Mouse (Mus musculus) kidney, embryonic 15.5 days (tissue): ENCODE data around the gene Spata2. TPM values are rescaled to one million over a fixed set of nuclear protein-coding genes. Genes with fewer than 3 reads are reported as not detected.

Experiments
- ATAC-seq: fragments of 200-750 bp; cut with Nextera tagmentation; replicated peaks from 2 replicates; pipeline ENCODE4 v1.8.0; 2017; ENCODE audit warnings: moderate TSS enrichment; ENCODE audit not compliant: low FRiP score
- H3K27ac ChIP-seq: fragments of 300-500 bp; sonication (generic); 2 replicates; pipeline ENCODE4 v1.5.1; 2015; ENCODE audit warnings: mild to moderate bottlenecking, inconsistent platforms
- H3K27me3 ChIP-seq: fragments of 300-500 bp; sonication (generic); 2 replicates; pipeline ENCODE4 v1.6.1; 2015; ENCODE audit warnings: inconsistent platforms
- H3K36me3 ChIP-seq: fragments of 300-500 bp; sonication (generic); 2 replicates; pipeline ENCODE4 v1.6.1; 2015; ENCODE audit warnings: inconsistent platforms
- H3K4me1 ChIP-seq: fragments of 300-500 bp; sonication (generic); 2 replicates; pipeline ENCODE4 v1.6.1; 2015; ENCODE audit warnings: inconsistent platforms
- H3K4me2 ChIP-seq: fragments of 300-500 bp; sonication (generic); 2 replicates; pipeline ENCODE4 v1.6.1; 2015; ENCODE audit warnings: moderate library complexity, mild to moderate bottlenecking, inconsistent platforms
- H3K4me3 ChIP-seq: fragments of 300-500 bp; sonication (generic); replicated peaks from 2 replicates; pipeline ENCODE4 v1.5.1; 2015; ENCODE audit warnings: mild to moderate bottlenecking, inconsistent platforms
- H3K9ac ChIP-seq: fragments of 300-500 bp; sonication (generic); 2 replicates; pipeline ENCODE4 v1.6.1; 2015; ENCODE audit warnings: mild to moderate bottlenecking, inconsistent platforms
- H3K9me3 ChIP-seq: fragments of 300-500 bp; sonication (generic); replicated peaks from 2 replicates; pipeline ENCODE4 v1.6.1; 2016; ENCODE audit warnings: inconsistent platforms
- WGBS: fragments of 180-500 bp; shearing (Covaris S2); methylation state at CpG from one replicate; pipeline ENCODE4 v1.1.7; 2015; ENCODE audit warnings: mixed read lengths; 5-methylcytosine and 5-hydroxymethylcytosine counted together
- polyA plus RNA-seq: library from polyadenylated mRNA; unstranded; fragments of >200 nt; fragmentation: Nextera tagmentation; extraction: Ambion mirVana; gene quantifications from 2 replicates; pipeline ENCODE4 v1.2.1, GENCODE M21; 2015

Spata2 gene
- polyA plus RNA-seq, 1 experiment from 2014 or later, result 17.8 TPM

DNA sequence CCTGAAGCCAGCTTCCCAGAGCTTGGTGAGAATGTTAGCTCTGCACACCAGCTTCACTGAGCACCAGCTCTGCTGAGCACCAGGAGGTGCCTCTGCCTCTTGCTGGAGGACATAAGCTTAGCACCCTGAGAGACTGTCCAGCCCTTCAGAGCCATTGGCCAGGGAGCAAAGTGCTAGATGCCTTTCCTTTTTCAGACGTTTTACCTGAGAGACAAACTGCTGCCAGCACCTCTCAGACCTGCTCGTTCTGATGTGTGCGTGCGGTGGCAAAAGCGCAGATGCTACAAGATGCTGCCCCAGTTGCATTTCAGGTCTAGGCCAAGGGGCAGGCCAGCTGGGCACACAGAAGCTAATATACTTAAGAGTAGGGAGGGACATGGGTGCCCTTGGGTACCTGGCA, 17.1 kb downstream of the Spata2 start:
- H3K4me1 ChIP-seq, result peaks cover 20% of the 10 kb centered on the region
- no peaks in the 10 kb centered on the region for H3K9me3 ChIP-seq
- H3K4me2 ChIP-seq, result no peak overlapping the region
- H3K36me3 ChIP-seq, result peaks cover 54% of the 10 kb centered on the region
- H3K27ac ChIP-seq, result peak overlapping the region; percentile 79
- 81% methylated on average over 5 of the region's 5 CpGs for WGBS
- H3K4me3 ChIP-seq, result no peak overlapping the region
- ATAC-seq, result no peak
- no peak overlapping the region for H3K9ac ChIP-seq
- no peaks in the 10 kb centered on the region for H3K27me3 ChIP-seq

GRCm38 (mm10) chr2:167474218-167474617, 18.5 kb downstream of the Spata2 start:
- Histone ChIP-seq H3K4me1 (peaks cover 20% of the 10 kb centered on the region), H3K27me3 (no peaks in the 10 kb centered on the region), H3K9me3 (no peaks in the 10 kb centered on the region), H3K4me3 (no peak overlapping the region), H3K36me3 (peaks cover 62% of the 10 kb centered on the region), H3K4me2 (no peak overlapping the region), H3K27ac (no peak overlapping the region), H3K9ac (no peak overlapping the region)
- WGBS, result 88% methylated on average over 6 of the region's 6 CpGs
- no peak for ATAC-seq

- Histone ChIP-seq H3K9ac (no peak overlapping the region), H3K4me1 (peaks cover 14% of the 10 kb centered on the region), H3K27me3 (no peaks in the 10 kb centered on the region), H3K9me3 (no peaks in the 10 kb centered on the region), H3K36me3 (peaks cover 77% of the 10 kb centered on the region), H3K27ac (no peak overlapping the region), H3K4me2 (no peak overlapping the region), H3K4me3 (no peak overlapping the region)
- 84% methylated on average over 6 of the region's 6 CpGs for WGBS
- no peak for ATAC-seq
These were observed 21.1 kb downstream of the Spata2 start for GRCm38 (mm10) chr2:167471585-167471984.

DNA sequence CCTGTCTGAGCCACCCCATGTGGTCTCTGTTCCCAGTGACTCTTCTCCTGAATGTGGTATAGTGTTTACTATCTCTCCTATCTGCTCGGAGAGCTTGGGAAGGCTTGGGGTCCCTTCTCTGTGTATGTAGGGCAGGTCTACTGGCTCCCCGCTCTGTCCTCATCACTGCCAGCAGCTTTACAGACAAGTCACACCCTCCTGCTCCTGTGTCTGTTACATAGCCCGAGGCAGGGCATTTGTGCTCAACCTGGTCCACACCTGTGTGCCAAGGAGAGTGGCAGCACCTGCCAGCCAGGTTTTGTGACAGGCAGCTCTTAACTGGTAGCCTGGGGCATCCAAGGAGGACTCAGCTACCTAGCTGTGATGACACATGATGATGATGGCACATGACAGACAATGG, 22.1 kb downstream of the Spata2 start:
- Histone ChIP-seq H3K9me3 (no peaks in the 10 kb centered on the region), H3K4me2 (no peak overlapping the region), H3K27ac (no peak overlapping the region), H3K36me3 (peaks cover 86% of the 10 kb centered on the region), H3K9ac (no peak overlapping the region), H3K4me3 (no peak overlapping the region), H3K4me1 (peaks cover 5% of the 10 kb centered on the region), H3K27me3 (no peaks in the 10 kb centered on the region)
- 92% methylated on average over 3 of the region's 3 CpGs for WGBS
- ATAC-seq, result no peak

GRCm38 (mm10) chr2:167468444-167468843, 24.2 kb downstream of the Spata2 start:
- Histone ChIP-seq H3K4me2 (no peak overlapping the region), H3K27me3 (no peaks in the 10 kb centered on the region), H3K9me3 (no peaks in the 10 kb centered on the region), H3K9ac (no peak overlapping the region), H3K36me3 (peaks cover 83% of the 10 kb centered on the region), H3K4me3 (no peak overlapping the region), H3K27ac (no peak overlapping the region), H3K4me1 (peaks cover 2% of the 10 kb centered on the region; the same call in 1 of the 2 replicates)
- ATAC-seq, result no peak
- 84% methylated on average over 6 of the region's 6 CpGs for WGBS

GRCm38 (mm10) chr2:167467214-167467613, 25.5 kb downstream of the Spata2 start:
- H3K9me3 ChIP-seq, result no peaks in the 10 kb centered on the region
- H3K27me3 ChIP-seq, result no peaks in the 10 kb centered on the region
- 58% methylated on average over 5 of the region's 5 CpGs for WGBS
- peaks cover 2% of the 10 kb centered on the region; the same call in 1 of the 2 replicates for H3K4me1 ChIP-seq
- no peak overlapping the region for H3K9ac ChIP-seq
- H3K27ac ChIP-seq, result 0 out of 2 replicates have a peak overlapping the region, but pooled peaks have one; percentile 45
- no peak overlapping the region for H3K4me3 ChIP-seq
- no peak overlapping the region for H3K4me2 ChIP-seq
- peaks cover 72% of the 10 kb centered on the region for H3K36me3 ChIP-seq
- no peak for ATAC-seq

- Histone ChIP-seq H3K4me3 (no peak overlapping the region), H3K4me1 (peaks cover 2% of the 10 kb centered on the region; the same call in 1 of the 2 replicates), H3K4me2 (no peak overlapping the region), H3K27me3 (no peaks in the 10 kb centered on the region), H3K9me3 (no peaks in the 10 kb centered on the region), H3K9ac (no peak overlapping the region), H3K36me3 (peaks cover 72% of the 10 kb centered on the region), H3K27ac (no peak overlapping the region)
- ATAC-seq, result no peak
- 86% methylated on average over 3 of the region's 3 CpGs for WGBS
These were observed 26.7 kb downstream of the Spata2 start for GRCm38 (mm10) chr2:167465951-167466350.

GRCm38 (mm10) chr2:167463802-167464201, 28.9 kb downstream of the Spata2 start:
- Histone ChIP-seq H3K27ac (no peak overlapping the region), H3K9me3 (no peaks in the 10 kb centered on the region), H3K36me3 (peaks cover 72% of the 10 kb centered on the region), H3K27me3 (no peaks in the 10 kb centered on the region), H3K4me2 (no peak overlapping the region), H3K4me3 (no peak overlapping the region), H3K9ac (no peak overlapping the region), H3K4me1 (peaks cover 2% of the 10 kb centered on the region; the same call in 1 of the 2 replicates)
- no peak for ATAC-seq
- WGBS, result 83% methylated on average over 5 of the region's 5 CpGs

DNA sequence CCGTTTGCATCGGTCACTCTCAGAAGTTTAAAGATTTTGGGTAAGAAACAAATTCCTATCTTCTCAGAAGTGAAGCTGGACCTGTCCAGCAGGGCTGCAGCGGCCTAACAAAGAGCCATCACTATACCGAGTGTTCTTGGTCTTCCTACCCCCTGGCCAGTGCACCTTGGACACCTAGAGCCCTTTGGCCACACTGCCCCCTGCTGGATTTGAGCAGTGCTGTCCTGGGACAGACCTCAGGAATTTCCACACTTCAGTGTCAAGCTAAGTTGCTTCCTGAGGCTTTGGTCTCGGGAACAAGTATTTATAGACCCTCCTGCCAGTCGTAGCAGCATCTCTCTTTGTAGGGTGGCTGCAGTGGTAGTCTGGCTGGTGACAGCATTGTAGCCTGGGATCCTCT, 29.7 kb downstream of the Spata2 start:
- Histone ChIP-seq H3K36me3 (peaks cover 73% of the 10 kb centered on the region), H3K9me3 (no peaks in the 10 kb centered on the region), H3K4me1 (peaks cover 2% of the 10 kb centered on the region; the same call in 1 of the 2 replicates), H3K4me3 (no peak overlapping the region), H3K27me3 (no peaks in the 10 kb centered on the region), H3K4me2 (no peak overlapping the region), H3K27ac (no peak overlapping the region), H3K9ac (no peak overlapping the region)
- ATAC-seq, result peak; percentile 83; the same call in 1 of the 2 replicates
- WGBS, result 47% methylated on average over 6 of the region's 6 CpGs

DNA sequence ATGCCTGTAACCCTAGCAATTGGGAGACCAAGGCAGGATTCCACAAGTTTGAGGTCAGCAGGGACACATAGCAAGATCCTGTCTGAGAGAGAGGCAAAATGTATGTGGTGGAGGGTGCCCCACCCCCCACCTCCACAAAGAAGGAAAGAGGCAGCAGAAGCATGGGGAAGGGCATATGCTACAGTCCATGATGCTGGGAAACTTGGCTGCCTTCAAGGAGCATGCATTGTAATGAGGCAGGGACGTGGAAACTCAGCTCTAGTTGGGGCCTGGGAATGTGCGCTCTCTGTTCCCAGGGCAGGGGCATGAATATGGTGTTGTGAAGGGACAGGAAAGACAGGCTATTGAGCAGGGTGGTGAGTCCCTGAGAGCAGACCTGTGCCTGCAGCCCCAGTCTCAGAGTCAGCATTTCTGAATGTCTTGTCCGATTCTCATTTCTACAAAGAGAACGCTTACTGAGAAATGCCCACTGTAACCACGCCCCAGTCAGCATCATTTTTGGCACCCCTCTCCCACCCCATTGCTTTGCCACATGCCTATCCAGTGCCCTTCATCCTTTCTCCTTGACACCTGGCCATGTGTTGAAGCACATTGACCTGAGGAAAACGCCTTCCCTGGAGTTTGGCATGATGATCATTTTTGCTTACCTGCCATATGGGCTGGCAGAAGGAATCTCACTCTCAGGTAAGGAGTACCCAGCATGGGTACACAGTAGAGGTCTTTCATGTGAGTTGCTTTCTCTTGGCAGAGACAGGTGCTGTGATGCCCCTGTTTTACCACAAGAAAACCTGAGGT, 33.4 kb downstream of the Spata2 start:
- no peak overlapping the region for H3K9ac ChIP-seq
- no peaks in the 10 kb centered on the region for H3K4me1 ChIP-seq
- H3K9me3 ChIP-seq, result no peaks in the 10 kb centered on the region
- 93% methylated on average over 6 of the region's 6 CpGs for WGBS
- peaks cover 76% of the 10 kb centered on the region for H3K36me3 ChIP-seq
- no peak overlapping the region for H3K27ac ChIP-seq
- no peak overlapping the region for H3K4me3 ChIP-seq
- H3K4me2 ChIP-seq, result no peak overlapping the region
- no peaks in the 10 kb centered on the region for H3K27me3 ChIP-seq
- no peak for ATAC-seq

DNA sequence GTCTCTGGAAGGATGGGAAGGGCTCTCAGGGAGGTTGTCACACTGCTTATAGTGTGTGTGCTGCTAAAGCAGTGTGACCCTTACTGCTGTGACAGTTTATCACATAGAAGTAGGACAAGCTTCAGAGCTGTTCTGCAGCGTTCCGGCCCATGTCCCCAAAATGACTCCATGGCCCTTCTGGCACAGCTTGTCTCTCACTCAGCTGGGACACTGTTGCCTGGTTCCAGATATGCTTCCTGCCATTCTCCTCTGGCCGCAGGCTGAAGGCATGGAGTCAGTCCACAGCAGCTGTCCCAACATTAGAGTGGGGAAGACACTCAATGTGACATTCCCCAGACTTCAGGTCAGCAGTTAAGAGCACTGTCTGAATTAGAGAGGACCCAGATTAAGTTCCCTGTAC, 34.1 kb downstream of the Spata2 start:
- no peak for ATAC-seq
- Histone ChIP-seq H3K4me3 (no peak overlapping the region), H3K9ac (no peak overlapping the region), H3K4me2 (no peak overlapping the region), H3K27me3 (no peaks in the 10 kb centered on the region), H3K9me3 (no peaks in the 10 kb centered on the region), H3K36me3 (peaks cover 83% of the 10 kb centered on the region), H3K27ac (no peak overlapping the region), H3K4me1 (no peaks in the 10 kb centered on the region)
- WGBS, result 88% methylated on average over 3 of the region's 3 CpGs

GRCm38 (mm10) chr2:167457213-167457612, 35.5 kb downstream of the Spata2 start:
- Histone ChIP-seq H3K9me3 (no peaks in the 10 kb centered on the region), H3K4me2 (no peak overlapping the region), H3K27me3 (no peaks in the 10 kb centered on the region), H3K27ac (no peak overlapping the region), H3K4me1 (no peaks in the 10 kb centered on the region), H3K4me3 (no peak overlapping the region), H3K9ac (no peak overlapping the region), H3K36me3 (peaks cover 93% of the 10 kb centered on the region)
- ATAC-seq, result no peak
- WGBS, result 93% methylated on average over 9 of the region's 9 CpGs
